Mouse (Mus musculus) C2C12 (cell line): ENCODE data around the gene Tmem273. TPM values are rescaled to one million over a fixed set of nuclear protein-coding genes. Genes with fewer than 3 reads are reported as not detected.

Experiments
- H3K27me3 ChIP-seq: one replicate; pipeline ENCODE4 v1.6.1; 2011; ENCODE audit not compliant: control insufficient read depth, insufficient read depth, insufficient read length
- H3K36me3 ChIP-seq: one replicate; pipeline ENCODE4 v1.6.1; 2011; ENCODE audit not compliant: control insufficient read depth, insufficient read depth
- H3K4me3 ChIP-seq: one replicate; pipeline ENCODE4 v1.5.1; 2011; ENCODE audit warnings: mild to moderate bottlenecking, control low read depth; ENCODE audit not compliant: poor library complexity, insufficient read depth, severe bottlenecking
- H3K79me2 ChIP-seq: one replicate; pipeline ENCODE4 v1.6.1; 2011; ENCODE audit not compliant: control insufficient read depth, insufficient read depth
- H3K79me3 ChIP-seq: one replicate; pipeline ENCODE4 v1.6.1; 2011; ENCODE audit warnings: low read depth, control low read depth
- H3ac ChIP-seq: one replicate; pipeline ENCODE3; 2011; ENCODE audit warnings: low read depth; ENCODE audit not compliant: control insufficient read depth, insufficient read length
- CEBPB ChIP-seq: IDR thresholded peaks from one replicate; pipeline ENCODE4 v1.6.1; 2011; ENCODE audit warnings: low read depth, mild to moderate bottlenecking, control low read depth, moderate library complexity
- CTCF ChIP-seq: IDR thresholded peaks from one replicate; pipeline ENCODE4 v1.5.1; 2011; ENCODE audit not compliant: control insufficient read depth, insufficient read depth, insufficient read length
- FOSL1 ChIP-seq: IDR thresholded peaks from one replicate; pipeline ENCODE4 v1.8.0; 2011; ENCODE audit warnings: mild to moderate bottlenecking, low read length; ENCODE audit not compliant: poor library complexity, insufficient read depth, severe bottlenecking
- MAX ChIP-seq: IDR thresholded peaks from one replicate; pipeline ENCODE4 v1.6.1; 2011; ENCODE audit warnings: mild to moderate bottlenecking, control low read depth
- MYOD1 ChIP-seq: IDR thresholded peaks from one replicate; pipeline ENCODE4 v1.6.1; 2011; ENCODE audit warnings: low read depth; ENCODE audit not compliant: control insufficient read depth, insufficient read length
- MYOG ChIP-seq: IDR thresholded peaks from one replicate; pipeline ENCODE4 v1.6.1; 2011; ENCODE audit not compliant: control insufficient read depth, insufficient read length; ENCODE audit errors: extremely low read depth
- USF1 ChIP-seq: IDR thresholded peaks from one replicate; pipeline ENCODE4 v1.6.1; 2011; ENCODE audit warnings: low read depth, mild to moderate bottlenecking, control low read depth, moderate library complexity
- polyA plus RNA-seq: library from polyadenylated mRNA; unstranded; fragments of >200 nt; fragmentation: generic; extraction: Trizol; gene quantifications from one replicate; pipeline ENCODE4 v1.2.1, GENCODE M21; 2012; ENCODE audit warnings: missing spikeins

The Tmem273 gene
- polyA plus RNA-seq, 1 experiment: 0.05 TPM

DNA sequence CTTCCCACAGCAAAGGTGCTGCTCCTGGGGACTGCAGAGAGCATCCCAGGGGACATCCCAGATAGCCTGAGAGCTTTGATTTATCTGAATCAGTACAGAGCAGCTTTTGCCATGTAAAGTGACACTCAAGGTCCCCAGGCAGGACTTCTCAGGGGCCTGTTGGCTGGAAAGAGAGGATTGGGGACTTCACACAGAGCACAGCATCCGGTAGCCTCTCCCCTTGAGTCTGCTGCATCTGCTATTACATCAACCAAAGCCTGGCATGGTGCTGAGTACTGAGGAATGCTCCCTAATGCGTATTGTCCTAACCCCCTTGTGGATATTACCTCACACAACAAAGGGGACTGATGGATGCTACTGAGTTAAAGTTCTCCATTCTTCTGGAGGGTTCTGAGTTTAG is 75.9 kb downstream of the Tmem273 start:
- TF ChIP-seq MAX (no peak), MYOG (no peak), CTCF (no peak), CEBPB (no peak), MYOD1 (no peak), USF1 (no peak), FOSL1 (no peak)
- Histone ChIP-seq H3K36me3 (no peaks in the 10 kb centered on the region), H3K27me3 (peaks cover 49% of the 10 kb centered on the region), H3K79me3 (no peaks in the 10 kb centered on the region), H3K4me3 (no peak overlapping the region), H3K79me2 (no peaks in the 10 kb centered on the region), H3ac (no peak overlapping the region)

DNA sequence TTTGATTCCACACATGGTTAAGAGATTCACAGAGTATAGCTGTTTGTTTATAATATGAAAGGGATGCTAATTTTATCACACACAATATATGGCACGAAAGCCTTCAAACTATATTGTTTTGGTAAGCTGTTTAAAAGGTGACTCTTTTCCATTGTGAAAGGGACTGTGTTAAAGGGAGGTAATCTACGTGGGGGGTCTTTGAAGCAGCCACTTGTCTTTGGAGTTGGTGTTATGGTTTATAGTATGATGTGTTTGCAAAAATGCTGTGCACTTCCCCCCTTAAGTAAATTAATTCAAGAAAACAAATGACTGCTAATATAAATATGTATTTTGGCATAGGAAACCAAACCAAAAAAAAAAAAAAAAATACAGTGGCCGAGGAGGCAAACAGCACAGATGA is 79.6 kb downstream of the Tmem273 start:
- H3K4me3 ChIP-seq: no peak overlapping the region
- peaks cover 27% of the 10 kb centered on the region for H3K27me3 ChIP-seq
- TF ChIP-seq FOSL1 (no peak), MAX (no peak)
- H3K79me2 ChIP-seq: no peaks in the 10 kb centered on the region
- H3K79me3 ChIP-seq: no peaks in the 10 kb centered on the region
- no peaks in the 10 kb centered on the region for H3K36me3 ChIP-seq
- no peak overlapping the region for H3ac ChIP-seq

Other genes starting within 250 kb of the Tmem273 start
- not detected for gene Prrxl1, start 186.6 kb upstream of the Tmem273 start, polyA plus RNA-seq
- gene 3425401B19Rik, start 100.7 kb upstream of the Tmem273 start, polyA plus RNA-seq: 0.15 TPM
- not detected for gene Fam170b, start 48.0 kb downstream of the Tmem273 start, polyA plus RNA-seq
- gene Vstm4, start 70.8 kb downstream of the Tmem273 start, polyA plus RNA-seq: not detected
- not detected for gene Lrrc18, start 205.4 kb downstream of the Tmem273 start, polyA plus RNA-seq